Comparison of ENCODE assay signal across 25 mouse cellular contexts in genomic region chr6:52822625-52823024, GRCm38 (mm10).
DNase-seq lines count a peak whose midpoint lies in the region; ATAC-seq lines count a peak whose summit lies in the region.
"Had no signal": no experiment of that assay in that cellular context is flagged by ENCODE, and none has a peak within 500 bp of the region (broad histone marks: within the 10 kb centered on the region; RNA-seq: fewer than 3 reads in every experiment).

No protein-coding gene starts in this region.

- no peak overlapping the region for H3K4me3 ChIP-seq in limb, embryonic 12.5 days (replicated peaks)
- no peak overlapping the region for H3K4me3 ChIP-seq in limb, embryonic 15.5 days
- H3K4me3 ChIP-seq: embryonic facial prominence, embryonic 10.5 days; embryonic facial prominence, embryonic 13.5 days; erythroblast, embryonic 14.5 days; forebrain, embryonic 12.5 days; forebrain, embryonic 15.5 days; gastrocnemius, adult 2 months; hindbrain, embryonic 12.5 days; hindbrain, embryonic 15.5 days had no signal

- 59% methylated on average over 2 of the region's 2 CpGs for WGBS in limb, embryonic 12.5 days
- WGBS in limb, embryonic 15.5 days = 68% methylated on average over 2 of the region's 2 CpGs

- peaks cover 4% of the 10 kb centered on the region for H3K27me3 ChIP-seq in limb, embryonic 12.5 days
- H3K27me3 ChIP-seq in limb, embryonic 15.5 days = no peaks in the 10 kb centered on the region
- H3K27me3 ChIP-seq: embryonic facial prominence, embryonic 13.5 days; hindbrain, embryonic 12.5 days; hindbrain, embryonic 15.5 days had no signal

- H3K4me1 ChIP-seq in limb, embryonic 12.5 days (replicated peaks) = peaks cover 57% of the 10 kb centered on the region
- H3K4me1 ChIP-seq in limb, embryonic 15.5 days = peaks cover 27% of the 10 kb centered on the region

- H3K27ac ChIP-seq in limb, embryonic 12.5 days = peak overlapping the region; percentile 20
- 0 out of 2 replicates have a peak overlapping the region, but pooled peaks have one; percentile 5 for H3K27ac ChIP-seq in limb, embryonic 15.5 days
- H3K27ac ChIP-seq: embryonic facial prominence, embryonic 10.5 days; embryonic facial prominence, embryonic 13.5 days; forebrain, embryonic 12.5 days; forebrain, embryonic 15.5 days; gastrocnemius, adult 2 months; hindbrain, embryonic 12.5 days; hindbrain, embryonic 15.5 days had no signal

- DNase-seq in R1 (ENCODE audit: low read depth, low spot score) = peak; percentile 90
- DNase-seq in brain, adult 2 months (ENCODE audit: low read depth, low spot score) = peak; percentile 39
- no peak for DNase-seq in right cerebral cortex, adult 18-20 months
- no peak for DNase-seq in spleen, postnatal 36 days (ENCODE audit: low spot score in 2 of 2)
- no peak for DNase-seq in urinary bladder, adult 2 months (ENCODE audit: low spot score)
- no peak for DNase-seq in kidney, adult 8-10 months
- DNase-seq: adrenal gland, adult 2 months; adrenal gland, postnatal 14 days; cerebellum, adult 11-12 months; cerebellum, adult 8-10 months; cerebellum, postnatal 10 days; cerebellum, postnatal 36 days; gastrocnemius, adult 2 months; gastrocnemius, postnatal 14 days had no signal

- H3K4me2 ChIP-seq in limb, embryonic 12.5 days = 0 out of 2 replicates have a peak overlapping the region, but pooled peaks have one; percentile 18
- no peak overlapping the region for H3K4me2 ChIP-seq in limb, embryonic 15.5 days
- H3K4me2 ChIP-seq: embryonic facial prominence, embryonic 13.5 days; forebrain, embryonic 12.5 days; forebrain, embryonic 15.5 days; heart, embryonic 11.5 days; hindbrain, embryonic 12.5 days; hindbrain, embryonic 15.5 days had no signal

- no peak for ATAC-seq in limb, embryonic 12.5 days (ENCODE audit: insufficient number of reproducible peaks, insufficient read depth, low FRiP score, low TSS enrichment, low read depth)
- no peak; the same call in 1 of the 2 replicates for ATAC-seq in limb, embryonic 15.5 days (ENCODE audit: insufficient number of reproducible peaks, low FRiP score, low TSS enrichment, low read depth)
- ATAC-seq: CD4-positive, CD25-positive, alpha-beta regulatory T cell, adult 4 months; forebrain, embryonic 15.5 days had no signal

- H3K36me3 ChIP-seq in limb, embryonic 12.5 days = no peaks in the 10 kb centered on the region
- H3K36me3 ChIP-seq in limb, embryonic 15.5 days = no peaks in the 10 kb centered on the region
- H3K36me3 ChIP-seq: embryonic facial prominence, embryonic 10.5 days; embryonic facial prominence, embryonic 13.5 days; forebrain, embryonic 12.5 days; forebrain, embryonic 15.5 days; hindbrain, embryonic 12.5 days; hindbrain, embryonic 15.5 days had no signal

- H3K9me3 ChIP-seq in limb, embryonic 12.5 days = no peaks in the 10 kb centered on the region
- H3K9me3 ChIP-seq in limb, embryonic 15.5 days = no peaks in the 10 kb centered on the region
- H3K9me3 ChIP-seq: embryonic facial prominence, embryonic 10.5 days; embryonic facial prominence, embryonic 13.5 days; forebrain, embryonic 12.5 days; forebrain, embryonic 15.5 days; hindbrain, embryonic 12.5 days; hindbrain, embryonic 15.5 days had no signal

- H3K9ac ChIP-seq in limb, embryonic 12.5 days (replicated peaks) = no peak overlapping the region
- no peak overlapping the region for H3K9ac ChIP-seq in limb, embryonic 15.5 days
- H3K9ac ChIP-seq: embryonic facial prominence, embryonic 13.5 days; forebrain, embryonic 12.5 days; forebrain, embryonic 15.5 days; hindbrain, embryonic 12.5 days; hindbrain, embryonic 15.5 days had no signal

Comparison
In these comparisons a context has a peak if more than half of its experiments do, and no peak if none do; other contexts are left out.
1. DNase-seq: peak in R1 (single experiment) and brain, adult 2 months (single experiment); none in right cerebral cortex, adult 18-20 months (single experiment), spleen, postnatal 36 days (0 of 2), urinary bladder, adult 2 months (single experiment) and kidney, adult 8-10 months (0 of 2).